Mouse (Mus musculus): ENCODE data around the gene Abhd14a.

DNA sequence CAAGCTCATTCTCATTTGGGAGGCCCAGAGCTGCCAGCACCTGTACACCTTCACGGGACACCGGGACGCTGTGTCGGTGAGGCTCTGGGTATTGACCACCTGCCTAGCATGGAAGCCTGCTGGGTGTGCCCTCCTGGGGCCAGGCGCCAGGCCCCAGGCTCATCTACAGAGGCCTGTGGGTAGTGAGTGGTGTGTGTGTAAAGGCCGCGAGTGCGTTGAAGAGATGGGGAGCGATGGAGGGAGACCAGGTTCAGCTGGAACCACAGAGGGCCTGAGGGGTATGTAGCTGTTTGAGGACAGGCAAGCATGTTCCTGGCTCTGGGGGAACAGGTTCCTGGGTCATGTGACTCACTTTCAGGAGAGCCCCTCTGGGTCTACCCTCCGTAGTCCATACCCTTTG lies 35.7 kb upstream of the Abhd14a start:
- no peak for TF ChIP-seq CTCF (IDR thresholded peaks at IDR 0.05; ENCODE audit: low read depth)
- TF ChIP-seq EP300 (IDR thresholded peaks at IDR 0.05; ENCODE audit: low read depth) = no peak
